Mouse (Mus musculus) hindbrain, embryonic 14.5 days (tissue): ENCODE measurements around the gene Apol11b. TPM values are rescaled to one million over a fixed set of nuclear protein-coding genes. Genes with fewer than 3 reads are reported as not detected.

Experiments
- polyA plus RNA-seq: library from polyadenylated mRNA; unstranded; fragments of >200 nt; fragmentation: Nextera tagmentation; extraction: Ambion mirVana; gene quantifications from 2 replicates; pipeline ENCODE4 v1.2.1, GENCODE M21; 2014

Gene Apol11b
- polyA plus RNA-seq, 1 experiment from 2014 or later: not detected

Other genes with a start within 250 kb of the Apol11b start
- gene Apol7a, start 244.2 kb downstream of the Apol11b start, polyA plus RNA-seq: not detected in 2 replicates
- gene Apol9a, start 232.2 kb downstream of the Apol11b start, polyA plus RNA-seq: 0.26 TPM in 1 of 2 replicates, not detected in the other
- gene Apol7b, start 195.8 kb downstream of the Apol11b start, polyA plus RNA-seq: not detected in 2 replicates
- not detected in 2 replicates for gene Apol10a, start 166.2 kb downstream of the Apol11b start, polyA plus RNA-seq
- gene Apol11a, start 135.0 kb downstream of the Apol11b start, polyA plus RNA-seq: not detected in 2 replicates
- gene Apol7c, start 110.0 kb downstream of the Apol11b start, polyA plus RNA-seq: not detected in 2 replicates
- not detected in 2 replicates for gene 1700025B11Rik, start 81.4 kb downstream of the Apol11b start, polyA plus RNA-seq
- 0.09 TPM in 1 of 2 replicates, not detected in the other for gene Apol10b, start 47.2 kb downstream of the Apol11b start, polyA plus RNA-seq
- gene Gm36245, start 44.0 kb downstream of the Apol11b start, polyA plus RNA-seq: not detected in 2 replicates
- not detected in 2 replicates for gene Apol7e, start 55.6 kb upstream of the Apol11b start, polyA plus RNA-seq
- gene Apol9b, start 85.8 kb upstream of the Apol11b start, polyA plus RNA-seq: 0.19 TPM in 1 of 2 replicates, not detected in the other
- gene Apol8, start 113.7 kb upstream of the Apol11b start, polyA plus RNA-seq: not detected in 2 replicates
- 14.4 and 14.6 TPM in 2 replicates for gene Myh9, start 198.9 kb upstream of the Apol11b start, polyA plus RNA-seq